Mouse (Mus musculus) cerebellum, postnatal 36 days (tissue): ENCODE data around the gene Clasp2.
A peak's percentile ranks its signal among the peaks of the same experiment; 100 is the strongest.
"Not testable (repeated sequence)": the region's sequence is repeated elsewhere in the genome, so short reads cannot be mapped to it uniquely, and the experiment has no call there.

Experiments used
- DNase-seq, 2 experiments: peaks; one replicate each; pipeline ENCODE4 v3.0.0; 2021 to 2022; ENCODE audit warnings: mixed read lengths in 2 of 2

Clasp2 gene

DNA sequence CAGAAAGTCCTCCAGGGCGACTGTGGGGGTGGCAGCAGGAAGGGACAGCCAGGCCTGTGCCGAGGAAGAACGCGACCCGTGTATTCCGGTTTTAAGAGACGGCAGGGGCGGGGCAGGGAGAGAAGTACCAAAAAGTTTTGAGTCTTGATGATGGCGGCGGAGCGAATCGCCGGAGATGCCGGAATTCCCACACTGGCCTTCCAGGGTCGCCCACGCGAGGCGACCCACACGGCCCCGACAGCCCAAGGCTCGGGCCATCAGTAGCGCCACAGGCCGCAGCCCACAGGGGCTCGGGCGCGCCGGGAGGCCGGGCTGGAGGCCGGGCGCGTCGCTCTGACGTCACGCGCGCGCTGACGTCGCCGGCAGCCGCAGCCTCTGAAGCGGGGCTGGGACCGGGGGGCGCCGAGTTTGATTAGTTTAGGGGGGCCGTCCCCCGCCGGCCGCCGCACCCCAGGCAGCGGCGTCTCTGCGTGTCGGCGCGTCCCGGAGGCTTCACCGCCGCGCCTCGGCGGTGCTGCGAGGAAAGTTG is at the start of gene Clasp2:
TSS of gene Clasp2 (plus strand) at position 366 of the 529 bp plus-strand sequence.
- DNase-seq: peak; percentile 48 to 61

- no peak for DNase-seq
Observed at GRCm38 (mm10) chr9:113701441-113702160, 39.7 kb upstream of the Clasp2 start.

DNA sequence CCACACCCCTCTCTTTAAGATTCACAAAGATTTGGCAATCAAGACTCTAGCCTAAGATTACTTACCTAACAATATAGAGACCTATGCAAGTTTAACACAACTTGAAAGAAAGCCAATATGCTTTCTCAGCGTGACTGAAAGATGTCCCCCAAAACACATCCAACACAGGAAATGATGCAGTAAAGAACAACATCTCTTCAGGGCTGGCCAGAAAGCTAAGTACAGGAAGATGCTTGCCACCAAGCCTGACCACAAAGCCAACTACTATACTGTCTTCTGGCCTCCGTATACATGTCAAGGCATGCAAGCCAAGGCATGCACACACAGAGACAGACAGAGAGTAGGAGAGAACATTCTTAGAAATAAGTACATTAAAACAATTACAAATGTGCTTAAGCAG is 35.2 kb upstream of the Clasp2 start:
- DNase-seq: no peak

- DNase-seq: peak in 1 of 2 experiments; percentile 14
Observed at GRCm38 (mm10) chr9:113706841-113707240, 34.4 kb upstream of the Clasp2 start.

DNA sequence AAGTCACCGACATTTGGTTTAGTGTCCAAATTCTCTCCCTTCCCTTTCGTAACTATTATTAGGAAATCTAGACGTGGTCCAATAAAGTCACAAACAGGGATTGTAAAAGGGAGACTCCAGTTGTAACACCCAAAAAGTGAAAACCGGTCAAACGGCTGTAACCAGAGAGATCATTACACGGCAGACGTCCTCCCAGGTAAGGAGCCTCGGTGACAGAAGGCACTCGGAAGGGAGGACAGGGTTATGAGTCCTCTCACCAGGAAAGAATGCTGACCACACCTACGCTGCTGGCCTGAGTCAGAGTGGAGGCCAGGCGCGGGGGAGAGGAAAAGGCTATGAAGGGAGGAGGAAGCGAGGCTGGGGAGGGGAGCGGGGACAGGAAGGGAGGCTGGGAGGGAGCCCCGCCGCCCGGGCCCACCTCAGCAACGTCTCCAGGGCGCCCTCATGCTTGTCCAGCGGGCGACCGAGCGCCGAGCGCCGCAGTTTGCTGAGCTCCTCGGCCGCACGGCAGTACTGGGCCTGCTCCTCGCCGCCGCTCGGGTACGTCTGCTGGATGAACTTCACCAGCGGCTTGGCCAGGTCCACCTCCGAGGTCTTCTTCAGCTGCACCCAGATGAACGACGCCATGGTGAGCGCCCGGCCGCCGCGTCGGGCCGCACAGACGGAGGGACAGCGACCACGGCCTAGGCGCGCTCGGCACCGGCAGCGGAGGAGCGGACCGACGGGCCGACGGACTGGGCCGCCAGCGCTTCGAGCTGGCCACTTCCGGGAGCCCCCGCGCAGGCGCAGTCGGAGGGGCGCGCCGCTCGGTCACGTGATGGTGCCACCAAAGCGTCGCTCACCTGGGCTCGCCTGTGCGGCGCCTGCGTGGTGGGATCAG is 33.6 kb upstream of the Clasp2 start, which contains the start of gene Pdcd6ip:
TSS of gene Pdcd6ip (minus strand) at position 779 of the 880 bp plus-strand sequence.
- peak; percentile 95 to 96 for DNase-seq

GRCm38 (mm10) chr9:113708361-113709280 is 32.7 kb upstream of the Clasp2 start:
- DNase-seq: no peak

GRCm38 (mm10) chr9:113710871-113711270 is 30.4 kb upstream of the Clasp2 start:
- DNase-seq: no peak

DNA sequence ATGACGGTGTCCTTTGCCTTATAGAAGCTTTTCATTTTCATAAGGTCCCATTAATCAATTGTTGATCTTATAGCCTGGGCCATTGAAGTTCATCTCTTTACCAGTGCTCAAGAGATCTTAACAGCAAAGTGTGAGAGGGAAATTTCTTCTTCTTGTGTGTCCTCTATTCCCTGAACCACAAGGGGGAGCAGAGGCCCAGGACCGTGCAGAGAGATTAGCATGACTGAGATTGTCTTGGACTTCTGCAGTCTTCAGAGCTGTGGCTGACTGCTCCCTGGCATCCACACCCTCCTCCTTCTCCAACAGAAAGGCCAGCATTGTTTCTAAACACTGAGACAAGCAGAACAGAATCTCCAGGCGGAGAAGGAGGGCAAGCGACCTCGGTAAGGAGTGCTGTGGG is 22.2 kb upstream of the Clasp2 start:
- DNase-seq: no peak

GRCm38 (mm10) chr9:113724646-113725045 is 16.6 kb upstream of the Clasp2 start:
- DNase-seq: no peak

- not testable (repeated sequence) for DNase-seq
Observed at GRCm38 (mm10) chr9:113725609-113726008, 15.7 kb upstream of the Clasp2 start.

DNA sequence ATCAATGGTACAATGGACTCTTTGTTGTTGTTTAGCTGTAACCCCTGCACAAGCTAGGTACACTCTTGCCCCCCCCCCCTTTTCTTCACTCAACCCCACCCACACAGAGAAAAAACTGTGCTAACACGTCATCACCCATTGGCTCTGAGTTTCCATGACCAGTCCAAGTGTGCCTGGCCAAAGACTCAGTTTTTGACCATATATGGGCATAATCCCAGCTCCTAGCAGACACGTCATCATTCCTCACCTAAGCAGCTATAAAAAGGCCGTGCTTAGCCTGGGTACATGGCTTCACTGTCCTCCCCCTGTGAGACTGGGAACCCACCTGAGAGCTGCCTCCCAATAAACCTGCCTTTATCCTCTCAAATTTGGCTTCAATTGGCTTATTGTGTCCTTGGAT is 15.1 kb upstream of the Clasp2 start:
- DNase-seq: no peak

DNA sequence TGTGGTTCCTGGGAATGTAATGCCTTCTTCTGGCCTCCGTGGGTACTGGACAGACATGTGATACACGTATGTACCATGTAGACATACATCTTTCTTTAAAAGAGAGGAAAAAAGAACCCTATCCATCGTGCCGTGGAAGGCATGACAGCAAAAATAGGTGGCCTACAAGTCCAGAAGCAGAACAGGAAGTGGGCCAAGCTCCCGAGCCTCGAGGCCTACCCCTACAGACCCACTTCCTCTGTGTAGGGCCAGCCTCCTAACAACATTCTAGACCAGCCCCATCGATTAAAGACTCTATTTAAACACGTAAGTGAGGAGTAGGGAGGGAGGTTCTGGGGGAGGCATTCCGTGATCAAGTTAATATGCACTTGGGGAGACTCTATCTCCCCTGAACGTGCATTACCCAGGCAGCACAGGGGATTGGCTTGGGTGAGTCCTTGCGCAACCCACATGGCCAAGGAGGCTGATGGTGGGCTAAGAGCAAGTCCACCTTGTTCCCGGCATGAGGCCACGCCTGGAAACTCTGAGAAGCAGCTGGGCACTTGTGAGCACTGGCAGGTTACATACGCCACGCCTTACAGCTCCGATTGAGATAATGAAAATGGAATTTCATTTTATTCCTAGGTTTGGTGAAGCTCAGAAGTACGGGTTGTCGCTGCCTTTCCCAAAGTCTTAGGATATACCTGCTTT is 14.1 kb upstream of the Clasp2 start:
- no peak for DNase-seq

- no peak for DNase-seq
Observed at GRCm38 (mm10) chr9:113731540-113731939, 9.7 kb upstream of the Clasp2 start.

DNA sequence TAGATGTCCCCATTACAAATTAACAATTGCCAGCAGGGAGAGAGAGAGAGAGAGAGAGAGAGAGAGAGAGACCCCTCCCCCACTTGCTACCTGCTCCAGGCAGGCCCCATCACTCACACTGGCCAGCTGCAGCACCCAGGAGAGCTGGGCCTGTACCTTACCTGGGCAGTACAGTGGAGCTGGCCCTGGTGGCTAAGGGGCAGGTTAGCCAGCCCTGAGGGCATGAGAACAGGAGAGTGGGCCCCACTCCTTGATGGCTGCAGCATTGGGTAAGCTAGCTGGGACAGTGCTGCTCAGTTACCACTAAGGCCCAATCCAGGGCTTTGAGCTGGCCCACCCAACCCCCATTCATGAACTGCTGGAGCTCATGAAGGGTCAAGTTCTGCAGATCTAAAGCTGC is 5.4 kb upstream of the Clasp2 start:
- no peak for DNase-seq

DNA sequence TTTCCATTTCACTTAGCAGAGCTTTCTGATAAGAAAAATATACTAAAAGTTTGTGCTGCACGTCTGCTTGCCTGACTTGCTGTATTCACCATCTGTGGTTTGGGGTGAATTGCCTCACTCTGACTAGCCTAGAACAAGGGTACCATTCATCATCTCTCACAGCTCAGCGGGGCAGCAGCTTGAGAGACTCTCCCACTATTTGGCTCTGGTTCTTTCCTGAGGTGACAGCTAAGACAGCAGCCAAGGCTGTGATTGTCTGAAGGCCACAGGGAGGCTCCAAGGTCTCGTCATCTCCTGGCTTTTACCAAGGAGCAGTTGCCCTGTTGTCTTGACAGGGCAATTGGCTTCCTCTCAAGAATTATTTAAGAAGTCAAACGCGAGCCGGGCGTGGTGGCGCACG is 3.3 kb upstream of the Clasp2 start:
- no peak for DNase-seq

GRCm38 (mm10) chr9:113738941-113739340 is 2.3 kb upstream of the Clasp2 start:
- DNase-seq: no peak

GRCm38 (mm10) chr9:113741637-113742137 is 414 bp downstream of the Clasp2 start:
- peak; percentile 37 to 53 for DNase-seq

GRCm38 (mm10) chr9:113742361-113742794 is 1.1 kb downstream of the Clasp2 start:
- DNase-seq: peak; percentile 20 to 31

GRCm38 (mm10) chr9:113743291-113743690 is 2.0 kb downstream of the Clasp2 start:
- DNase-seq: no peak

- DNase-seq: no peak
Observed at GRCm38 (mm10) chr9:113749356-113749755, 8.1 kb downstream of the Clasp2 start.

GRCm38 (mm10) chr9:113755888-113756719 is 14.8 kb downstream of the Clasp2 start:
- no peak for DNase-seq
